Mouse (Mus musculus) embryonic facial prominence, embryonic 11.5 days (tissue): ENCODE data around the gene Slc9a9. TPM values are rescaled to one million over a fixed set of nuclear protein-coding genes. Genes with fewer than 3 reads are reported as not detected.

Experiments used
- ATAC-seq: fragments of 200-750 bp; cut with Nextera tagmentation; replicated peaks from 2 replicates; pipeline ENCODE4 v1.8.0; 2017; ENCODE audit warnings: low read depth; ENCODE audit not compliant: insufficient number of reproducible peaks, low FRiP score, low TSS enrichment
- DNase-seq: peaks from one replicate; pipeline ENCODE4 v3.0.0-alpha.2; 2015; ENCODE audit warnings: low spot score
- H3K27ac ChIP-seq: fragments of 300-500 bp; sonication (generic); replicated peaks from 2 replicates; pipeline ENCODE4 v1.5.1; 2014; ENCODE audit warnings: mild to moderate bottlenecking, low read depth, low read length, control low read depth
- H3K27me3 ChIP-seq: fragments of 300-500 bp; sonication (generic); 2 replicates; pipeline ENCODE4 v1.6.1; 2014; ENCODE audit warnings: mild to moderate bottlenecking, low read length, moderate library complexity, mixed read lengths; ENCODE audit not compliant: control insufficient read depth, insufficient read depth
- H3K36me3 ChIP-seq: fragments of 300-500 bp; sonication (generic); replicated peaks from 2 replicates; pipeline ENCODE4 v1.6.1; 2014; ENCODE audit warnings: low read depth, mild to moderate bottlenecking, low read length, moderate library complexity, mixed read lengths; ENCODE audit not compliant: control insufficient read depth, insufficient read depth
- H3K4me1 ChIP-seq: fragments of 300-500 bp; sonication (generic); 2 replicates; pipeline ENCODE4 v1.6.1; 2014; ENCODE audit warnings: low read length, mixed read lengths; ENCODE audit not compliant: control insufficient read depth, insufficient read depth
- H3K4me2 ChIP-seq: fragments of 300-500 bp; sonication (generic); 2 replicates; pipeline ENCODE4 v1.6.1; 2014; ENCODE audit warnings: low read depth, mild to moderate bottlenecking, control low read depth, low read length, moderate library complexity
- H3K4me3 ChIP-seq: fragments of 300-500 bp; sonication (generic); 2 replicates; pipeline ENCODE4 v1.5.1; 2014; ENCODE audit warnings: low read depth, low read length, control low read depth
- H3K9ac ChIP-seq: fragments of 300-500 bp; sonication (generic); replicated peaks from 2 replicates; pipeline ENCODE4 v1.6.1; 2014; ENCODE audit warnings: mild to moderate bottlenecking, control low read depth, low read length
- H3K9me3 ChIP-seq: fragments of 300-500 bp; sonication (generic); replicated peaks from 2 replicates; pipeline ENCODE4 v1.6.1; 2016; ENCODE audit warnings: mild to moderate bottlenecking, low read length, inconsistent platforms, mixed read lengths; ENCODE audit not compliant: control insufficient read depth
- WGBS: fragments of 180-500 bp; shearing (Covaris S2); extraction: QIAGEN DNeasy Blood & Tissue Kit; methylation state at CpG from one replicate; pipeline ENCODE4 v1.1.7; 2014; 5-methylcytosine and 5-hydroxymethylcytosine counted together
- polyA plus RNA-seq: library from polyadenylated mRNA; unstranded; fragments of >200 nt; fragmentation: Nextera tagmentation; extraction: Ambion mirVana; gene quantifications from 2 replicates; pipeline ENCODE4 v1.2.1, GENCODE M21; 2014

Gene Slc9a9
- polyA plus RNA-seq, 1 experiment from 2014 or later: 4.7 TPM

- no peak for ATAC-seq
- no peaks in the 10 kb centered on the region for H3K9me3 ChIP-seq
- H3K4me3 ChIP-seq: no peak overlapping the region
Observed at GRCm38 (mm10) chr9:95191442-95191841, 521.7 kb downstream of the Slc9a9 start.

GRCm38 (mm10) chr9:95192901-95193532 lies 523.3 kb downstream of the Slc9a9 start:
- Histone ChIP-seq H3K4me3 (no peak overlapping the region), H3K9ac (no peak overlapping the region), H3K27ac (no peak overlapping the region), H3K4me1 (no peaks in the 10 kb centered on the region), H3K27me3 (no peaks in the 10 kb centered on the region), H3K4me2 (no peak overlapping the region), H3K9me3 (no peaks in the 10 kb centered on the region), H3K36me3 (no peaks in the 10 kb centered on the region)
- WGBS: 82% methylated on average over 8 of the region's 8 CpGs
- ATAC-seq: no peak
- no peak for DNase-seq

More at GRCm38 (mm10) chr9:95191442-95191841, 521.7 kb downstream of the Slc9a9 start:
- Histone ChIP-seq H3K27me3 (no peaks in the 10 kb centered on the region), H3K9ac (no peak overlapping the region), H3K36me3 (no peaks in the 10 kb centered on the region), H3K27ac (no peak overlapping the region), H3K4me1 (no peaks in the 10 kb centered on the region), H3K4me2 (no peak overlapping the region)
- 85% methylated on average over 6 of the region's 6 CpGs for WGBS
- no peak for DNase-seq

GRCm38 (mm10) chr9:95193672-95194071 lies 524.0 kb downstream of the Slc9a9 start:
- Histone ChIP-seq H3K4me1 (no peaks in the 10 kb centered on the region), H3K4me2 (no peak overlapping the region), H3K27me3 (no peaks in the 10 kb centered on the region), H3K27ac (no peak overlapping the region), H3K9me3 (no peaks in the 10 kb centered on the region), H3K4me3 (no peak overlapping the region), H3K9ac (no peak overlapping the region), H3K36me3 (no peaks in the 10 kb centered on the region)
- 81% methylated on average over 3 of the region's 3 CpGs for WGBS
- DNase-seq (no peak), ATAC-seq (no peak)

GRCm38 (mm10) chr9:95194158-95194557 lies 524.4 kb downstream of the Slc9a9 start:
- Histone ChIP-seq H3K27me3 (no peaks in the 10 kb centered on the region), H3K9ac (no peak overlapping the region)
- 59% methylated on average over 5 of the region's 5 CpGs for WGBS

GRCm38 (mm10) chr9:95207661-95208060 lies 538.0 kb downstream of the Slc9a9 start:
- H3K4me1 ChIP-seq: no peaks in the 10 kb centered on the region
- no peak overlapping the region for H3K4me3 ChIP-seq
- no peak overlapping the region for H3K27ac ChIP-seq
- no peaks in the 10 kb centered on the region for H3K36me3 ChIP-seq
- no peak for ATAC-seq
- DNase-seq: no peak
- H3K9me3 ChIP-seq: no peaks in the 10 kb centered on the region
- no peak overlapping the region for H3K4me2 ChIP-seq
- no peak overlapping the region for H3K9ac ChIP-seq
- 69% methylated on average over 7 of the region's 7 CpGs for WGBS
- H3K27me3 ChIP-seq: no peaks in the 10 kb centered on the region

More at GRCm38 (mm10) chr9:95194158-95194557, 524.4 kb downstream of the Slc9a9 start:
- Histone ChIP-seq H3K4me2 (no peak overlapping the region), H3K4me3 (no peak overlapping the region), H3K9me3 (no peaks in the 10 kb centered on the region), H3K4me1 (no peaks in the 10 kb centered on the region), H3K36me3 (no peaks in the 10 kb centered on the region), H3K27ac (no peak overlapping the region)
- ATAC-seq: no peak
- DNase-seq: no peak

- H3K27me3 ChIP-seq: no peaks in the 10 kb centered on the region
Observed at GRCm38 (mm10) chr9:95208681-95209080, 539.0 kb downstream of the Slc9a9 start.

GRCm38 (mm10) chr9:95220009-95220408 lies 550.3 kb downstream of the Slc9a9 start:
- 36% methylated on average over 3 of the region's 3 CpGs for WGBS
- Histone ChIP-seq H3K9me3 (no peaks in the 10 kb centered on the region), H3K9ac (no peak overlapping the region), H3K4me2 (no peak overlapping the region), H3K4me1 (no peaks in the 10 kb centered on the region), H3K36me3 (no peaks in the 10 kb centered on the region), H3K27me3 (no peaks in the 10 kb centered on the region), H3K4me3 (no peak overlapping the region), H3K27ac (no peak overlapping the region)
- ATAC-seq: no peak
- no peak for DNase-seq

More at GRCm38 (mm10) chr9:95208681-95209080, 539.0 kb downstream of the Slc9a9 start:
- no peaks in the 10 kb centered on the region for H3K4me1 ChIP-seq
- no peak overlapping the region for H3K27ac ChIP-seq
- no peaks in the 10 kb centered on the region for H3K9me3 ChIP-seq
- no peak overlapping the region for H3K4me3 ChIP-seq
- H3K9ac ChIP-seq: no peak overlapping the region
- DNase-seq: no peak
- no peak overlapping the region for H3K4me2 ChIP-seq
- no peaks in the 10 kb centered on the region for H3K36me3 ChIP-seq
- no peak for ATAC-seq
- 79% methylated on average over 4 of the region's 4 CpGs for WGBS

GRCm38 (mm10) chr9:95221310-95221709 lies 551.6 kb downstream of the Slc9a9 start:
- Histone ChIP-seq H3K4me1 (no peaks in the 10 kb centered on the region), H3K4me3 (no peak overlapping the region), H3K36me3 (no peaks in the 10 kb centered on the region), H3K9me3 (no peaks in the 10 kb centered on the region), H3K4me2 (no peak overlapping the region), H3K9ac (no peak overlapping the region), H3K27ac (no peak overlapping the region), H3K27me3 (no peaks in the 10 kb centered on the region)
- WGBS: 88% methylated on average over 5 of the region's 5 CpGs
- ATAC-seq (no peak), DNase-seq (no peak)
